Mouse (Mus musculus): ENCODE measurements around the gene Tmem151b.

DNA sequence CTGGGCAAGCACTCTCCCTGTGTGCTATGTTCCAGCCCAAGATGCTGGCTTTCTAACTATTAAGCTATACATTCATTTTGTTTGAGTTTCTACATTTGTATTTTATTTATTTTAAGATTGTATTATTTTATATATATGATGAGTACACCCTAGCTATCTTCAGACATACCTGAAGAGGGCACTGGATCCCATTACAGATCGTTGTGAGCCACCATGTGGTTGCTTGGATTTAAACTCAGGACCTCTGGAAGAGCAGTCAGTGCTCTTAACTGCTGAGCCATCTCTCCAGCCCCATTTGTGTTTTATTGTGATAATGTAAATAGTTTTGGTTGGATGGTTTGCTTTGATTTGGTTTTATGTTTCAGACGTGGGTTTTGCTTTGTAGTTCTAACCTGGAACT is 50.0 kb downstream of the Tmem151b start:
- TF ChIP-seq POLR2A (IDR thresholded peaks at IDR 0.05; ENCODE audit: extremely low read depth, insufficient read depth, low read length) (no peak), CTCF (IDR thresholded peaks at IDR 0.05; ENCODE audit: extremely low read depth, insufficient read depth, low read length) (no peak)
